Mouse (Mus musculus) heart, postnatal 0 days (tissue): ENCODE results near the gene Rasal2. TPM values are rescaled to one million over a fixed set of nuclear protein-coding genes. Genes with fewer than 3 reads are reported as not detected.

ENCODE experiments used
- ATAC-seq: fragments of 200-750 bp; cut with Nextera tagmentation; 2 replicates; pipeline ENCODE4 v1.8.0; 2017; ENCODE audit warnings: low read depth, moderate number of reproducible peaks, moderate library complexity; ENCODE audit not compliant: insufficient read depth
- DNase-seq: peaks from one replicate; pipeline ENCODE4 v3.0.0-alpha.2; 2016; ENCODE audit warnings: low spot score
- H3K27ac ChIP-seq: fragments of 300-500 bp; sonication (generic); 2 replicates; pipeline ENCODE4 v1.5.1; 2014; ENCODE audit warnings: low read depth, mild to moderate bottlenecking
- H3K27me3 ChIP-seq: fragments of 300-500 bp; sonication (generic); 2 replicates; pipeline ENCODE4 v1.6.1; 2014; ENCODE audit warnings: low read length, mixed read lengths; ENCODE audit not compliant: control insufficient read depth, insufficient read depth
- H3K36me3 ChIP-seq: fragments of 300-500 bp; sonication (generic); replicated peaks from 2 replicates; pipeline ENCODE4 v1.6.1; 2014; ENCODE audit warnings: low read length, mixed read lengths; ENCODE audit not compliant: control insufficient read depth, insufficient read depth
- H3K4me1 ChIP-seq: fragments of 300-500 bp; sonication (generic); 2 replicates; pipeline ENCODE4 v1.6.1; 2014; ENCODE audit warnings: antibody characterized with exemption; ENCODE audit not compliant: control insufficient read depth, insufficient read depth
- H3K4me2 ChIP-seq: fragments of 300-500 bp; sonication (generic); 2 replicates; pipeline ENCODE4 v1.6.1; 2014; ENCODE audit warnings: low read depth, mild to moderate bottlenecking, low read length, moderate library complexity
- H3K4me3 ChIP-seq: fragments of 300-500 bp; sonication (generic); 2 replicates; pipeline ENCODE4 v1.5.1; 2014; ENCODE audit warnings: low read depth, low read length
- H3K9ac ChIP-seq: fragments of 300-500 bp; sonication (generic); replicated peaks from 2 replicates; pipeline ENCODE4 v1.6.1; 2014; ENCODE audit warnings: low read depth, low read length, mixed read lengths
- H3K9me3 ChIP-seq: fragments of 300-500 bp; sonication (generic); replicated peaks from 2 replicates; pipeline ENCODE4 v1.6.1; 2016; ENCODE audit warnings: low read length; ENCODE audit not compliant: control insufficient read depth
- CTCF ChIP-seq: IDR thresholded peaks from 2 replicates; pipeline ENCODE4 v1.5.1; 2016; ENCODE audit warnings: antibody characterized with exemption, control low read depth, low read depth
- EP300 ChIP-seq: IDR thresholded peaks from 2 replicates; pipeline ENCODE4 v1.6.1; 2016; ENCODE audit warnings: antibody characterized with exemption, low read depth
- WGBS: fragments of 180-500 bp; shearing (Covaris S2); extraction: QIAGEN DNeasy Blood & Tissue Kit; methylation state at CpG from one replicate; pipeline ENCODE4 v1.1.7; 2014; 5-methylcytosine and 5-hydroxymethylcytosine counted together
- polyA plus RNA-seq: library from polyadenylated mRNA; unstranded; fragments of >200 nt; fragmentation: Nextera tagmentation; extraction: Ambion mirVana; gene quantifications from 2 replicates; pipeline ENCODE4 v1.2.1, GENCODE M21; 2015
- total RNA-seq: library from RNA; depleted of rRNA; stranded (reverse); fragments of >200 nt; gene quantifications from 2 replicates; pipeline ENCODE4 v1.2.3, GENCODE M21; 2014; ENCODE audit warnings: low replicate concordance

Rasal2 gene
- total and polyA plus RNA-seq, 2 experiments from 2014 or later: 18.5 to 35.9 TPM

GRCm38 (mm10) chr1:157168891-157169290, 243.5 kb downstream of the Rasal2 start:
- Histone ChIP-seq H3K4me2 (no peak overlapping the region), H3K9ac (no peak overlapping the region), H3K27me3 (no peaks in the 10 kb centered on the region), H3K36me3 (peaks cover 13% of the 10 kb centered on the region), H3K4me3 (no peak overlapping the region), H3K9me3 (no peaks in the 10 kb centered on the region), H3K4me1 (no peaks in the 10 kb centered on the region), H3K27ac (no peak overlapping the region)
- WGBS: 87% methylated on average over 7 of the region's 7 CpGs
- no peak for TF ChIP-seq CTCF
- DNase-seq: no peak
- ATAC-seq: no peak

GRCm38 (mm10) chr1:157153781-157154180, 258.6 kb downstream of the Rasal2 start:
- no peak for ATAC-seq
- no peak for TF ChIP-seq CTCF
- TF ChIP-seq EP300: no peak
- Histone ChIP-seq H3K9me3 (no peaks in the 10 kb centered on the region), H3K4me1 (no peaks in the 10 kb centered on the region), H3K4me2 (no peak overlapping the region), H3K27ac (no peak overlapping the region), H3K9ac (no peak overlapping the region), H3K4me3 (no peak overlapping the region), H3K27me3 (no peaks in the 10 kb centered on the region), H3K36me3 (peaks cover 25% of the 10 kb centered on the region)
- no peak for DNase-seq

DNA sequence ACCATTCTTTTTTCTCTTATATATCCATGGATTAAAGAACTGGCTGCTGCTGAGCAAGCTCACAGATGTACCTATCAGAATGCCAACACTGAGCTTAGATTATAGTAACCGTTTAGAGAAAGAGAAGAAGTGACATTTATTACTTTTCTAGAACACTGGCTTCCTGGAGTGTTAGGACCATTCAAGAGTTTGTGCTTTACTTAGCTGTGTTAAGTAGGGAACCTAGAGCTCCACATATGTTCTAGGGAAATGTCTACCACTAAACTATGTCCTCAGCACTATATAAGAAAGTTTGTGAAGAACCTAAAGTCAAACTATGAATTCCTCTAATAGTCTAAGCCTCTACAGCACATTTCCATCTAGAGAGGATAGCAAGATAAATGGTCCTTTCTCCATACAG, 262.3 kb downstream of the Rasal2 start:
- Histone ChIP-seq H3K4me1 (peaks cover 3% of the 10 kb centered on the region; the same call in 1 of the 2 replicates), H3K4me2 (no peak overlapping the region), H3K27me3 (no peaks in the 10 kb centered on the region), H3K36me3 (peaks cover 26% of the 10 kb centered on the region), H3K9me3 (no peaks in the 10 kb centered on the region), H3K27ac (no peak overlapping the region), H3K4me3 (no peak overlapping the region), H3K9ac (no peak overlapping the region)
- WGBS: 74% methylated on average over 1 of the region's 1 CpGs
- TF ChIP-seq EP300 (no peak), CTCF (no peak)
- DNase-seq (no peak), ATAC-seq (no peak)

- 84% methylated on average over 3 of the region's 3 CpGs for WGBS
- H3K4me3 ChIP-seq: no peak overlapping the region
- H3K27me3 ChIP-seq: no peaks in the 10 kb centered on the region
- TF ChIP-seq CTCF: no peak
- no peak for TF ChIP-seq EP300
- no peak overlapping the region for H3K4me2 ChIP-seq
- H3K36me3 ChIP-seq: peaks cover 35% of the 10 kb centered on the region
- no peaks in the 10 kb centered on the region for H3K9me3 ChIP-seq
- no peak overlapping the region for H3K9ac ChIP-seq
- no peak for ATAC-seq
- no peak overlapping the region for H3K27ac ChIP-seq
- H3K4me1 ChIP-seq: peaks cover 12% of the 10 kb centered on the region
- no peak for DNase-seq
Measured at GRCm38 (mm10) chr1:157144621-157145020, 267.8 kb downstream of the Rasal2 start.

GRCm38 (mm10) chr1:157143326-157143932, 269.0 kb downstream of the Rasal2 start:
- TF ChIP-seq EP300 (no peak), CTCF (no peak)
- ATAC-seq (peak; percentile 76), DNase-seq (peak; percentile 46)
- peaks cover 12% of the 10 kb centered on the region for H3K4me1 ChIP-seq
- no peak overlapping the region for H3K9ac ChIP-seq
- peaks cover 33% of the 10 kb centered on the region for H3K36me3 ChIP-seq
- H3K27ac ChIP-seq: peak overlapping the region; percentile 66
- 13% methylated on average over 7 of the region's 7 CpGs for WGBS
- peak overlapping the region; percentile 16; the same call in 1 of the 2 replicates for H3K4me2 ChIP-seq
- no peaks in the 10 kb centered on the region for H3K9me3 ChIP-seq
- no peak overlapping the region for H3K4me3 ChIP-seq
- H3K27me3 ChIP-seq: no peaks in the 10 kb centered on the region

- H3K9ac ChIP-seq: no peak overlapping the region
- 82% methylated on average over 3 of the region's 3 CpGs for WGBS
- H3K36me3 ChIP-seq: peaks cover 20% of the 10 kb centered on the region
- H3K27ac ChIP-seq: no peak overlapping the region
- H3K9me3 ChIP-seq: no peaks in the 10 kb centered on the region
- TF ChIP-seq EP300 (no peak), CTCF (no peak)
- no peak overlapping the region for H3K4me2 ChIP-seq
- H3K27me3 ChIP-seq: no peaks in the 10 kb centered on the region
- no peak overlapping the region for H3K4me3 ChIP-seq
- no peak for DNase-seq
- no peak for ATAC-seq
- H3K4me1 ChIP-seq: peaks cover 15% of the 10 kb centered on the region
Measured at GRCm38 (mm10) chr1:157141014-157141413, 271.4 kb downstream of the Rasal2 start.
